Mouse (Mus musculus) kidney, adult 2 months (tissue): ENCODE measurements around the gene Sox5.

Experiments
- CTCF ChIP-seq: fragments of 200-500 bp; conservative IDR thresholded peaks from 2 replicates; pipeline ENCODE4 v1.5.1; 2011; ENCODE audit warnings: low read depth, mild to moderate bottlenecking, control low read depth, low read length, moderate library complexity, mixed read lengths; ENCODE audit not compliant: insufficient read depth, insufficient read length
- POLR2A ChIP-seq: fragments of 200-500 bp; IDR thresholded peaks from one replicate; pipeline ENCODE4 v1.6.1; 2011; ENCODE audit warnings: low read depth, low read length, control low read depth

DNA sequence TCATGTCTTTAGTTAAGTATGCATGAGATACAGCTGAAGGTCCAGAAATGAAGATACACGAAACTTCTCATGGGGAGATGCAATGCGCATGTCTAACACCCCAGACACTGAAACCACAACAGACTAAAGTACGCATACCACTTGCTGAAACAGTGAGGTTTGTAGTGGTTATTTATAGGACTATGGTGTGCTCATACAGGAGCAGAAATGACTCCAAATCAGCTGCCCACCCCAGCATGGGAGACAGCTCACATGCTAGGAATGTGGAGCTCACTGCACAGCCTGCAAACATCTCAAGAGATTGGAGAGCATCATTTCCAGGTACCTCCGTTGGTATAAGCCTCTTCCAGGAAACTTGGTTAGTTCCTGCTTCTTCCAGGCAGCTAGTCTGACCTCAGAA lies 178.9 kb downstream of the Sox5 start:
- TF ChIP-seq CTCF (no peak), POLR2A (no peak)
